Mouse (Mus musculus): ENCODE results near the gene Rnf38.

GRCm38 (mm10) chr4:44172676-44173075, 60.9 kb downstream of the Rnf38 start:
- no peak for TF ChIP-seq POLR2A (IDR thresholded peaks at IDR 0.05; ENCODE audit: borderline replicate concordance, control insufficient read depth, low read depth, low read length)
- TF ChIP-seq CTCF (IDR thresholded peaks at IDR 0.05; ENCODE audit: control insufficient read depth, insufficient read depth, low read length) = no peak

Data from bone marrow, adult 2 months (tissue).